Mouse (Mus musculus) adrenal gland, adult 8-10 months (tissue): ENCODE measurements at regions not wholly inside any gene's neighbourhood (a gene's known extent, or its start where the extent isn't known, plus 50 kb on each side); places are given as distances from the start of the nearest gene placed in this dataset.

Experiments used
- DNase-seq: peaks from one replicate; pipeline ENCODE4 v3.0.0; 2022
- microRNA-seq, 2 experiments: library from miRNA; unstranded; fragments of <30 nt; microRNA quantifications; one replicate each; pipeline ENCODE4 v1.2.0; 2022

GRCm38 (mm10) chr9:112429196-112429595, 193.5 kb upstream of the Arpp21 start:
- DNase-seq = no peak

GRCm38 (mm10) chr9:112405772-112406315, 170.1 kb upstream of the Arpp21 start:
- DNase-seq = no peak

GRCm38 (mm10) chr9:112370746-112371145, 135.0 kb upstream of the Arpp21 start:
- no peak for DNase-seq

- DNase-seq = no peak
Measured at GRCm38 (mm10) chr9:112367291-112367690, 131.6 kb upstream of the Arpp21 start.

- DNase-seq = no peak
Measured at GRCm38 (mm10) chr9:112361355-112361754, 125.6 kb upstream of the Arpp21 start.

GRCm38 (mm10) chr9:112358711-112359298, 123.1 kb upstream of the Arpp21 start:
- DNase-seq = no peak

GRCm38 (mm10) chr9:112353196-112353595, 117.5 kb upstream of the Arpp21 start:
- no peak for DNase-seq

GRCm38 (mm10) chr9:112348942-112349341, 113.2 kb upstream of the Arpp21 start:
- DNase-seq = no peak

GRCm38 (mm10) chr9:112344792-112345191, 109.1 kb upstream of the Arpp21 start:
- no peak for DNase-seq

- no peak for DNase-seq
Measured at GRCm38 (mm10) chr9:112340363-112340762, 104.6 kb upstream of the Arpp21 start.

GRCm38 (mm10) chr9:112320016-112320415, 84.3 kb upstream of the Arpp21 start:
- DNase-seq = no peak

- DNase-seq = peak; percentile 37
Measured at GRCm38 (mm10) chr9:112308950-112309349, 73.2 kb upstream of the Arpp21 start.

GRCm38 (mm10) chr9:112307837-112308236, 72.1 kb upstream of the Arpp21 start:
- DNase-seq = no peak

- DNase-seq = no peak
Measured at GRCm38 (mm10) chr9:112291875-112292274, 56.1 kb upstream of the Arpp21 start.

Small RNA genes lying in the stretch of these regions (microRNA-seq; reads per million reads assigned to microRNA genes)
- gene Gm27847 = 0 reads per million in 2 experiments
